Mouse (Mus musculus): ENCODE data around the gene B4galt1. TPM values are rescaled to one million over a fixed set of nuclear protein-coding genes. Genes with fewer than 3 reads are reported as not detected.

The B4galt1 gene
- total RNA-seq, 2 experiments from 2014 or later: 46.2 to 49.9 TPM

- ATAC-seq (replicated peaks; ENCODE audit: low FRiP score, poor library complexity, severe bottlenecking): no peak
Measured at GRCm38 (mm10) chr4:40874151-40874600, 20.4 kb upstream of the B4galt1 start.

GRCm38 (mm10) chr4:40873320-40873719 lies 19.5 kb upstream of the B4galt1 start:
- no peak for ATAC-seq (replicated peaks; ENCODE audit: low FRiP score, poor library complexity, severe bottlenecking)

DNA sequence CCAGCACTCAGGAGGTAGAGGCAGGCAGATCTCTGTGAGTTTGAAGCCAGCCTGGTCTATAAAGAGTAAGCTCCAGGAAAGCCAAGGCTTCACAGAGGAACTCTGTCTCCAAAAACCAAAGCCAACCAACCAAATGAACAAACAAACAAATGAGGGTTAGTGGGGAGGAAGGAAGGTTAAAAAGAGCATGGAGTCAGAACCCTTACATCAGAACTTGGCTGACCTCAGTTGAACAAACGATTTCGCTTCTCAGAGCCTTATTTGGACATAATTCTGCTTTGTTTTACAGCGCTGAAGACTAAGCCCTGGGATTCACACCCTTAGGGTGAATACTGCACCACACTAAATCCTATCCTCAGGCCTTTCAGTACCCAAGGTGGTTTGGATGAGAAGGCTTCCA lies 18.3 kb upstream of the B4galt1 start:
- no peak for ATAC-seq (replicated peaks; ENCODE audit: low FRiP score, poor library complexity, severe bottlenecking)

- no peak for ATAC-seq (replicated peaks; ENCODE audit: low FRiP score, poor library complexity, severe bottlenecking)
Measured at GRCm38 (mm10) chr4:40870206-40870605, 16.4 kb upstream of the B4galt1 start.

DNA sequence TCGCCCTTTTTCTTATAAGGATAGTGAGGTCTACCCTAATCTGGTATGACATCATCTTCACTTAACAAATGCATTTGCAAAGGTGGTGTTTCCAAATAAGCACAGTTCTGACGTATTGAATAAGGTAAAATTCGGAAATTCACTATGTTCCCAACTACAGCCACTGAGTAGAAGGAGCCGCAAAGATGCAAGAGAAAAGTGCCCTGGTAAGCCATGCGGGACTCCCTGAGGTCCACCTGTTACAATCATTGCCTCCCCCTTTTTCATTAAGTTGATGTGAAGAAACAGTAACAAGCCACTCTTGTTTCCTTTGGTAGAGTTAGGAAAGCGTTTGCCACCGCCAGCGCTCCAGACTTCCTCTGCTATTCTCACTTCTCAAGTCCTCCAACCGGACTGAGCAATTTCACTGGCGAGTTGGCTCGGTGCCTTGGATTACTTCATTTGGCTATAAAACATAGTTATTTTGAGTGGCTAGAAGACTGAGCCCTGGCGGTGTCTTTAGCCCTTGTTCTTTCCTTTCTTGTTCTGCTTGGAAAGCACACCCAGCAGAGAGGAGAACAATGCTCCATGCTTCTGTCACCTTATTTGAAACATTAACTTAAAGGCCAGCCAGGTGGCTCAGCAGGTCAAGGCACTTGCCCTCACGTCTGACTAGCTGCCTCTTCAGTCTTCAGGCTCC lies 14.9 kb upstream of the B4galt1 start:
- no peak for ATAC-seq (replicated peaks; ENCODE audit: low FRiP score, poor library complexity, severe bottlenecking)

DNA sequence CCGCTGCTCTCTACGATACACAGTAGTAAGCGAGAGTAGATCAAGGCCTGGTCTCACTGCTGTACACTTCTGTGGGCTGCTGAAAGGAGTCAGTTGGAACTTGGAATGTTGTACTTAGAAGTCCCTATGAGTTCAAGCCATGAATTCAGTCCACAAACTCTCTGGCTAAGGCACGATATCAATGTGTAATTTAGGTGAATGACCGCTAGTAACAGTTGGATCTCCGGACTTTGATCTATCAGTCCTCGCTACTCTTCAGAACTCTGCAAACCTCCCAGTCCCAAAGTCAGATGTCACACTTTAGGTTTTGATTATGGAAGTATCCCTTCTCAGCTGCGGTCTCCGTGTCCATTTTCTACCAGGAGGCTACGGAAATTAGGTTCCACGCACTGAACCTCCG lies 10.6 kb upstream of the B4galt1 start:
- no peak for ATAC-seq (replicated peaks; ENCODE audit: low FRiP score, poor library complexity, severe bottlenecking)

GRCm38 (mm10) chr4:40863340-40863739 lies 9.5 kb upstream of the B4galt1 start:
- ATAC-seq (replicated peaks; ENCODE audit: low FRiP score, poor library complexity, severe bottlenecking): no peak

- ATAC-seq (replicated peaks; ENCODE audit: low FRiP score, poor library complexity, severe bottlenecking): no peak
Measured at GRCm38 (mm10) chr4:40861131-40861530, 7.3 kb upstream of the B4galt1 start.

DNA sequence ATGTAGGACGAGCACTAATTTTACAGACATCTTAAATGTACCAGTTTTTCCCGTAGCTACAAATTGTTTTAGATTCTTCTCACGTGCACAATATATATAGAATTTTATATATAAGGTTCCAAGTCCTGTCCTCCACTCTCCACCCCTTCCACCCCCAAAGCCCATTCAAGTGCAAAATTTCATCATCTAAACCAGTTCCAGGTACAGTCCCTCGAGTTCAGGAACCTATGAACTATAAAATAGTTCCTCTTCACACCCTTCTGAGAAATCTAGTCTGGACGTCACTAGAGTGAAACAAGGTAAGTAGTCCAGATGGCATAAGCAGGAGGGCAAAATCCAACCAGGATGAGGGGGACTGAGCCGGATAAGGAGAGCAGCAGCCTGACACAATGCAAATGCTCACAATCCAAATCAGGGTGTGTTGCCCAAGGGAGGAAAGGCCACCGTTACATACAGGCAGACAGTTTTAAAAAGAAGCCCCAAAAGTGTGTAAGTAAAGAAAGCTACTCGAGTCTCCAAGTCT lies 4.1 kb upstream of the B4galt1 start:
- no peak for ATAC-seq (replicated peaks; ENCODE audit: low FRiP score, poor library complexity, severe bottlenecking)

- ATAC-seq (replicated peaks; ENCODE audit: low FRiP score, poor library complexity, severe bottlenecking): no peak
Measured at GRCm38 (mm10) chr4:40856571-40856970, 2.8 kb upstream of the B4galt1 start.

DNA sequence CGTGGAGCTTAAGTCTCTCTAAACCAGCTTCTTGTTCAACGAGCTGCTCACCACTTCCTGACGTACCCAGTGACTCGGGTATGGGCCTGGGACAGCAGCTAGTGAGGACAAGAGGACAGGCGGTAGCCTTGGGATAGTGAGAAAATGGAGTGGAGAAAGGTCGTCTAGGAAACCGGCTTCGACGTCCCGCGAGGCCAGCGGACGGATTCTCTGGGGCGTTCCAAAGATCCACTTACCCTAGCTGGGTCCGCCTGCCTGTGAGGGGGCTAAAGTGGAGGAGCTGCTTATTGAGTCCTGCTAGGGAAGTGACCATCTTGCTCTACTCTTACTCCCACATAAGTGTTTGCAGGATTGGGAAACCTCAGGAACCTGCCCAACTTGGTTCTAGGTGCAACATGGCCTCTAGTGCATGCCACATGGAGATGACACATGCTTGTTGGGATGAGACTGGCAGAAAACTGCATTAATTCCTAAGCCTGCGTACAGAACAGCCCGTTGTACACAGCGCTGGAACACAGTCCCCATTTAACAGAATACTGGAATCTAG lies 655 bp upstream of the B4galt1 start:
- ATAC-seq (replicated peaks; ENCODE audit: low FRiP score, poor library complexity, severe bottlenecking): peak; percentile 21

- 0 out of 2 replicates have a peak, but pooled peaks have one; percentile 9 for ATAC-seq (replicated peaks; ENCODE audit: low FRiP score, poor library complexity, severe bottlenecking)
Measured at GRCm38 (mm10) chr4:40852861-40853564, 792 bp downstream of the B4galt1 start.

DNA sequence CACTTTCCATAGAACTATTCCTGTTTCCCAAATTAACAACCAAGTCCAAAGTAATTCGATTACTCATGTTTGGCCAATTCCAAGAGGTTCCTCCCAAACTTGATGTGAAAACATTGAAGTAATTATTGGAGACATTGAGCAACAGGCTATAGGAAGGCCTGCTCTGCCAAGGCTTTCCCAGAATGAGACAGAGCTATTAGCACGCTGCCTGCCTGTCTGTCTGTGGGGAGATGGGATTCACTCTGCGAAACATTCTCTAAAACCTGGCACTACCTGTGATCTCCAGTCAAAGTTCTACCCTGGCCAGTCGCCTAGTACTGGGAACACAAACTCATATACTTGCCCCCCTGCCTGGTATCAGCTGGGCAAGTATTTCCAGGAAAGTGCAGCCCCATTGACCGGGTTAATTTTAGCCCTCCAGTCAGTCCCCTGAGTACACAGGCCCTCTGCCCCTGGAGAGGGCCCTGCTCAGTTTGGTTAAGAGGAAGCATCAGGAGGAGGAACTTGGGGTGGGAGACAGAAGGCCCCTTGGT lies 1.5 kb downstream of the B4galt1 start:
- no peak for ATAC-seq (replicated peaks; ENCODE audit: low FRiP score, poor library complexity, severe bottlenecking)

GRCm38 (mm10) chr4:40851763-40852248 lies 2.0 kb downstream of the B4galt1 start:
- ATAC-seq (replicated peaks; ENCODE audit: low FRiP score, poor library complexity, severe bottlenecking): no peak

GRCm38 (mm10) chr4:40851031-40851762 lies 2.6 kb downstream of the B4galt1 start:
- ATAC-seq (replicated peaks; ENCODE audit: low FRiP score, poor library complexity, severe bottlenecking): no peak

DNA sequence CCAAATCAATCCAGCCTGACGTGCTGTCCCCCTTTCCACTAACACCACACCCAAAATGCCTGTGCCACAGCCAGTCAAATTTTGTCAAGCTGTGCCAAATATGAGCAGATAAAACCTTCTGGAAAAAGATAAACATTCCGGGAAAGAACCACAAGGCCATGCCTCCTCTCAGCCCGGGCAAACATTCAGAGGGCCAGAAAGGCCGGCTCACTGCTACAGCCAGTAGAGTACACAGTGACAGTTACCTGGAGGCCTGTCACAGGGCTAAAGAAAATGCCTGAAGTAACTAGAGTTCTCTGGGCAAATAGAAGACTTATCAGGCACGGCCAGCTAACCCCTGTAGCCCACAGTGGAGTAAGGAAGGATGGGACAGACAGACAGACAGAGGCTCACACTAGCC lies 3.2 kb downstream of the B4galt1 start:
- peak; percentile 45 for ATAC-seq (replicated peaks; ENCODE audit: low FRiP score, poor library complexity, severe bottlenecking)

- ATAC-seq (replicated peaks; ENCODE audit: low FRiP score, poor library complexity, severe bottlenecking): peak; percentile 65
Measured at GRCm38 (mm10) chr4:40849518-40849917, 4.3 kb downstream of the B4galt1 start.

- no peak for ATAC-seq (replicated peaks; ENCODE audit: low FRiP score, poor library complexity, severe bottlenecking)
Measured at GRCm38 (mm10) chr4:40848246-40848645, 5.6 kb downstream of the B4galt1 start.

- ATAC-seq (replicated peaks; ENCODE audit: low FRiP score, poor library complexity, severe bottlenecking): no peak
Measured at GRCm38 (mm10) chr4:40847160-40847559, 6.6 kb downstream of the B4galt1 start.

Data from erythroid progenitor cell, adult 5-6 weeks (primary cell).